Mouse (Mus musculus) intestine, embryonic 16.5 days (tissue): ENCODE data around the gene Sergef. TPM values are rescaled to one million over a fixed set of nuclear protein-coding genes. Genes with fewer than 3 reads are reported as not detected.
"Not testable (repeated sequence)": the region's sequence is repeated elsewhere in the genome, so short reads cannot be mapped to it uniquely, and the experiment has no call there.

Experiments used
- ATAC-seq: fragments of 200-750 bp; cut with Nextera tagmentation; 2 replicates; pipeline ENCODE4 v1.8.0; 2017; ENCODE audit warnings: moderate TSS enrichment, moderate library complexity
- H3K27ac ChIP-seq: fragments of 300-500 bp; sonication (generic); 2 replicates; pipeline ENCODE4 v1.5.1; 2014; ENCODE audit warnings: mild to moderate bottlenecking, low read length
- H3K27me3 ChIP-seq: fragments of 300-500 bp; sonication (generic); replicated peaks from 2 replicates; pipeline ENCODE4 v1.6.1; 2014; ENCODE audit warnings: low read length, control low read depth, mixed read lengths; ENCODE audit not compliant: control insufficient read depth, insufficient read depth
- H3K36me3 ChIP-seq: fragments of 300-500 bp; sonication (generic); 2 replicates; pipeline ENCODE4 v1.6.1; 2014; ENCODE audit warnings: low read length, control low read depth; ENCODE audit not compliant: control insufficient read depth, insufficient read depth
- H3K4me1 ChIP-seq: fragments of 300-500 bp; sonication (generic); 2 replicates; pipeline ENCODE4 v1.6.1; 2014; ENCODE audit warnings: low read length, control low read depth, mixed read lengths; ENCODE audit not compliant: control insufficient read depth, insufficient read depth
- H3K4me2 ChIP-seq: fragments of 300-500 bp; sonication (generic); 2 replicates; pipeline ENCODE4 v1.6.1; 2014; ENCODE audit warnings: low read depth, low read length, control low read depth
- H3K4me3 ChIP-seq: fragments of 300-500 bp; sonication (generic); 2 replicates; pipeline ENCODE4 v1.5.1; 2014; ENCODE audit warnings: mild to moderate bottlenecking, low read length
- H3K9ac ChIP-seq: fragments of 300-500 bp; sonication (generic); 2 replicates; pipeline ENCODE4 v1.6.1; 2014; ENCODE audit warnings: low read depth, low read length
- H3K9me3 ChIP-seq: fragments of 300-500 bp; sonication (generic); 2 replicates; pipeline ENCODE4 v1.6.1; 2016; ENCODE audit warnings: low read length, control low read depth; ENCODE audit not compliant: control insufficient read depth
- WGBS: fragments of 180-500 bp; shearing (Covaris S2); extraction: QIAGEN DNeasy Blood & Tissue Kit; methylation state at CpG from one replicate; pipeline ENCODE4 v1.1.7; 2014; 5-methylcytosine and 5-hydroxymethylcytosine counted together
- polyA plus RNA-seq: library from polyadenylated mRNA; unstranded; fragments of >200 nt; fragmentation: Nextera tagmentation; extraction: Ambion mirVana; gene quantifications from 2 replicates; pipeline ENCODE4 v1.2.1, GENCODE M21; 2015

Gene Sergef
- 14.6 and 14.7 TPM in 2 replicates for polyA plus RNA-seq

DNA sequence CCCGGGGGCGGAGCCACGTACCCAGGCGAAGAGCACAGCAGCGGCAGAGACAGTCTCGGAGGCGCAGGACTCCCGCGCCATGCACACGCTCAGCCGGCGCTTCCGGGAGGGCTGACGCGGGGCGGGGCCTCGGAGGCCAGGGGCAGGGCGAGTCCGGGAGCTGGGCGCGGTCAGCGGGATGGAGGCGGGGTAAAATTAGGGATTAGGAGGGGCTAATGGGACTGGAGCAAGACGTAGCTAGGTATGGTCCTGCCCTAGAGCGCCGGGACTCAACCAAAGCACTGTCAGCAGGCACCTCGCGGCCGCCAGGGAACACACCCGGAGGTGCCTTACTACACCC is at the start of gene Sergef:
Sergef (minus strand) TSS at position 116 of the 340 bp plus-strand sequence.
- Histone ChIP-seq H3K9me3 (no peaks in the 10 kb centered on the region), H3K4me2 (peak within 1 kb of the TSS; percentile 96), H3K36me3 (no peaks in the 10 kb centered on the region), H3K4me3 (peak within 1 kb of the TSS; percentile 83), H3K9ac (peak within 1 kb of the TSS; percentile 84), H3K27ac (peak within 1 kb of the TSS; percentile 27; the same call in 1 of the 2 replicates), H3K4me1 (peaks cover 12% of the 10 kb centered on the region), H3K27me3 (peaks cover 4% of the 10 kb centered on the region; the same call in 1 of the 2 replicates)
- WGBS: under 1% methylated on average over 30 of the region's 30 CpGs
- peak; percentile 98 for ATAC-seq

DNA sequence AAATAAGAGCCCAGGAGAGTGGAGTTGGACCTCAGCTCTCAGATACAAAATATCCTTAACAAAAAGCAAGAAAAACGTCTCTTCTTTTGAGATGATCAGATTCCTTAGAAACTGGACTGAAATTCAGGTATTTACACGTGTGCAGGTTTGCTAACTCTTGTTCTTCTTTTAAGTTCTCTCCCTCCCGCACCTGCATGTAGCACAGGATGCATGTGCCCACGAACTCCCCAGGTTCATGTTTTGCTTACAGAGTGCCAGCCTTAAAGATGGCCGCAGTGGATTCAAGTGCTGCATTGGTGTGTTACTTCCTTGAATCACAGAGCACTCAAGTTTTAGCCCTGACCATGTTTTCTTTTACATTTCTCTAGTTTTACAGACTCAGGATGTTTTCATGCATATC is 47.2 kb upstream of the Sergef start:
- Histone ChIP-seq H3K4me3 (no peak overlapping the region), H3K4me2 (no peak overlapping the region), H3K27ac (no peak overlapping the region), H3K27me3 (no peaks in the 10 kb centered on the region), H3K4me1 (no peaks in the 10 kb centered on the region), H3K9me3 (no peaks in the 10 kb centered on the region), H3K9ac (no peak overlapping the region), H3K36me3 (peaks cover 5% of the 10 kb centered on the region; the same call in 1 of the 2 replicates)
- ATAC-seq: no peak
- WGBS: 82% methylated on average over 5 of the region's 5 CpGs

DNA sequence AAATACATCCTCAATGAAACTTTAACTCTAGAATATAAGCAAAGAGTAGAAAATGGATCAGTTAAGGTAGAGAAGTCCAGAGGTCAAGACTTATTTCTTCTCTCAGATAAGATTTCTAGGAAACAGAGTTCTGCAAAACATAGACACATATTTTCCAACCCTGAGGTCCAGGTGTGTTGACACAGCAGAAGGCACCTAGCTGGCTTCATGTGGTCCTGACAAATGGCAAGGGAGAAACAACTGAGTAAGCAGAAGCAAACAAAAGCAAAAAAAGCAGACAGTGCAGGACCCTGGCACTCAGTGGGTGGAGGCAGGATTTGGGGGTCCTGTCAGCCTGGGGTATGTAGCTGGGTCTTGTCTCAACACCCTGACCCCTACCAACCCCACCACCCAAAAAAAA is 41.1 kb upstream of the Sergef start:
- H3K36me3 ChIP-seq: no peaks in the 10 kb centered on the region
- no peaks in the 10 kb centered on the region for H3K4me1 ChIP-seq
- H3K27me3 ChIP-seq: no peaks in the 10 kb centered on the region
- no peak overlapping the region for H3K4me2 ChIP-seq
- no peak for ATAC-seq
- no peaks in the 10 kb centered on the region for H3K9me3 ChIP-seq
- no peak overlapping the region for H3K9ac ChIP-seq
- H3K4me3 ChIP-seq: no peak overlapping the region
- H3K27ac ChIP-seq: no peak overlapping the region

DNA sequence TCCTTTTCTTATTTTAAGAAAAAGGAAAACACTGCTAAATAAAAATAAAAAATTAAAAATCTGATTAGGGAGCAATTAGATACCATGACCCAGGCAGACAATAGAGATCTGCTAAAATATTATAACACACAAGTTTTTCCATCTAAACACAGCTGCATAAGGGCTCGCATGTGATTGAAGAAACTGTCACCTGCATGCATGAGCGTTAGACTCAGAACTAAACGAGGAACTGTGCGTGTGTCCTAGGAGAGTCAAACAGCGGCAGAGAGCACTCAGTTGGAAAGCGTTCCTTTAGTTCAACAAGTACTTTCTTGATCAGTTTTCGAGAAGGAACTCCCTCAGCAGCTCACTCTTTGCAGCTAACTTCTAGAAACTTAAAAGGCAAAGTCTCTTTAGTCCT is 39.4 kb upstream of the Sergef start:
- WGBS: 80% methylated on average over 7 of the region's 7 CpGs
- not testable (repeated sequence) for H3K9ac ChIP-seq, H3K36me3 ChIP-seq, H3K4me1 ChIP-seq, H3K27ac ChIP-seq, ATAC-seq, H3K9me3 ChIP-seq, H3K4me3 ChIP-seq, H3K27me3 ChIP-seq, H3K4me2 ChIP-seq

DNA sequence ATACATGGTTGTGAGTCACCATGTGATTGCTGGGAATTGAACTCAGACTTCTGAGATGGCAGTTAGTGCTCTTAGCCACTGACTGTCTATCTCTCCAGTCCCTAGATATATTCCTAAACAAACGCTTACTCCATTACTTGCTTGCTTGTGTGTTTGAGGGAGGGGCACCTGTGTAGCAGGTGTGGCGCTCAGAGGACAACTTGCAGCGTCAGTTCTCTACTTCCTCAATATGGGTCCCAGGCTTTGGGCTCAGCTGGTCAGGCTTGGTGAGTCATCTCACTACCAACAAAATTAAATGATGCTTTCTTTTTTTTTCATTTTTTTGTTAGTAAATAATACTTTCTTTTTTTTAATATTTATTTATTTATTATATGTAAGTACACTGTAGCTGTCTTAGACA is 38.8 kb upstream of the Sergef start:
- no peak overlapping the region for H3K4me2 ChIP-seq
- no peaks in the 10 kb centered on the region for H3K9me3 ChIP-seq
- WGBS: 74% methylated on average over 3 of the region's 3 CpGs
- no peaks in the 10 kb centered on the region for H3K36me3 ChIP-seq
- H3K27ac ChIP-seq: no peak overlapping the region
- ATAC-seq: no peak
- H3K4me1 ChIP-seq: no peaks in the 10 kb centered on the region
- H3K9ac ChIP-seq: no peak overlapping the region
- H3K27me3 ChIP-seq: no peaks in the 10 kb centered on the region
- H3K4me3 ChIP-seq: no peak overlapping the region

DNA sequence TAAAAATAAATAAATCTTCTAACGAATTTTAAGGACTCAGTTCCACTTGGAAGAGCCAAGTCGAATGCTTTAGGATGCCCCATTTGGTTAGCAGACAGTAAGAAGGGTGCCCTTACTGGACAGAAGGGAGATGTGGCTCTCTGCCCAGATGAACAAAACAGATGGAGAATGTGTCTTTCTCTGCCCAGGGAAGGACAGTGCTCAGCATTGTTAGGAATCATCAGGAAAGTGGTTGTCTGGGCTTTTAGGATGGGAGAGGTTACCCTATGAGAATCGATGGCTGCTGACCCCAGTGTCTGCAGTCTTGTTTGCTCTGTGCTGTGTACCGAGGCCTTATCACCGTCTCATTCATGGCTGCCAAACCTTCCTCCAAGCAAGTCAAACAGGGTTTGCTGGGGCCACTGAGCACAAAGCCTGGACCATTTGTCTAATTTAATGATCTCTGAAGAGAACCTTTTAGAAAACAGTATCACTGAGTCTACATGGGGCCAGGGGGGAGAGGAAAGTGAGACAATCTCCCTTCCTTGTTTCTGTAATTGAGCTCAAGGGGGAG is 37.3 kb upstream of the Sergef start:
- WGBS: 44% methylated on average over 5 of the region's 5 CpGs
- no peak overlapping the region for H3K4me3 ChIP-seq
- ATAC-seq: no peak
- H3K9ac ChIP-seq: no peak overlapping the region
- no peaks in the 10 kb centered on the region for H3K4me1 ChIP-seq
- no peak overlapping the region for H3K4me2 ChIP-seq
- no peak overlapping the region for H3K27ac ChIP-seq
- H3K9me3 ChIP-seq: no peaks in the 10 kb centered on the region
- H3K27me3 ChIP-seq: no peaks in the 10 kb centered on the region
- no peaks in the 10 kb centered on the region for H3K36me3 ChIP-seq

DNA sequence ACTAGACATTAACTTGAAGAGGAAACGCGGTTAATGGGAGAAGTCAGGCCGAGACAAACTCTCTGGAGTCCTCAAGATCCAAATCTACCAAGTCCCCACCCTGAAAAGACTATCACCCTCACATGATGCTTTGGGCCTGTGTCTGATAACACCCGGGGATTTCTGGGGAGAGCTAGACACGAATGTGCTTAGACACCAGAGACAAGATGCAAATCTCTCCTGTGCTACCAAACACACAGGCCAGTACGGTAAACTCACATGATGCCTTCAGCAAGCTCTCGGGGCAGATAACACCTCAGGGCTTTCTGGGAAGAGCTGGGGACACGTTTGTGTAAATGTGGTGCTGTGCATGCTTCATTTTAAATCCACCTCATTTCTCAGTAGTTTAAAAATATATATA is 36.3 kb upstream of the Sergef start:
- no peaks in the 10 kb centered on the region for H3K36me3 ChIP-seq
- no peaks in the 10 kb centered on the region for H3K9me3 ChIP-seq
- no peak for ATAC-seq
- no peak overlapping the region for H3K27ac ChIP-seq
- H3K4me2 ChIP-seq: no peak overlapping the region
- no peaks in the 10 kb centered on the region for H3K27me3 ChIP-seq
- H3K4me3 ChIP-seq: no peak overlapping the region
- 76% methylated on average over 8 of the region's 8 CpGs for WGBS
- H3K9ac ChIP-seq: no peak overlapping the region
- no peaks in the 10 kb centered on the region for H3K4me1 ChIP-seq

DNA sequence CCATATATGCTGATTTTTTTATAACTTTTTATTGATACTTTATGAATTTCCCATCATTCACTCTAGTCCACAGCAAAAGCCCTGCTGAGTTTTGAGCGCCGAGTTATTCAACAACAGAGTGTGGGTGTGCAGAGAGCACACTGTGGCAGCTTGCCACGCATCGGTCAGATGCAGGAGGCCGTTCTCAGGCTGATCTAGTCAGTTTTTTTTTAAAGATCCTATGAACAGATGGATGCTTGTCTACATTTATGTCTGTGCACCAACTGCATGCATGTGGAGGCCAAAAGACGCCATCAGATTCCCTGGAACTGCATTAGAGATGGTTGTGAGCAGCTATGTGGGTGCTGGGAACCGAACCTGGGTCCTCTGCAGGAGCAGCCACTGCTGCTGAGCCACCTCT is 35.5 kb upstream of the Sergef start:
- Histone ChIP-seq H3K27ac (no peak overlapping the region), H3K9me3 (no peaks in the 10 kb centered on the region), H3K4me3 (no peak overlapping the region), H3K9ac (no peak overlapping the region), H3K27me3 (no peaks in the 10 kb centered on the region), H3K4me2 (no peak overlapping the region), H3K4me1 (no peaks in the 10 kb centered on the region), H3K36me3 (no peaks in the 10 kb centered on the region)
- ATAC-seq: no peak
- WGBS: 91% methylated on average over 7 of the region's 7 CpGs

DNA sequence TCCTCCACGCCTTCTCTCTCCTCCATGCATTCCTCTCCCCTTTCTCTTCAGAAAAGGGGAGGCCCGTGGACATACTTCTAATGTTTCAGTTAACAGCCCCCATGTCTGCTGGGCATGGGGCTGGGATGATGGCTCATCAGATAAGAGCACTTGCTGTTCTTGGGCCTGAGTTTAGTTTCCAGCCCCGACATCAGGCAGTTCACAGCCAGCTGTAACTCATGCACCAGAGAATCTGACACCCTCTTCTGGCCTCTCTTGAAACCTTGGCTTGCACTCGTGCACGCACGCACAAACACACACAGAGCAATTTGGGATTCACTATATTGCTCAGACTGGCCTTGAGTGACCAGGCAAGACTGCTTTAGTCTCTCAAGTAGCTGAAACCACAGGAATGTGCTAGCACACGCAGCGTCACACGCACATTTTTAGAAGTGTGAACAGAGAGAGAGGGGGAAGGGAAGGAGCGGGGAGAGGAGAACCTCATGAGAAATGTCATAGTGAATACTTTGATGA is 32.6 kb upstream of the Sergef start, which contains the start of gene Tph1:
Tph1 (minus strand) TSS at position 378 of the 513 bp plus-strand sequence.
- no peak within 1 kb of the TSS for H3K4me3 ChIP-seq
- H3K36me3 ChIP-seq: no peaks in the 10 kb centered on the region
- H3K27ac ChIP-seq: no peak within 1 kb of the TSS
- ATAC-seq: no peak
- no peak within 1 kb of the TSS for H3K4me2 ChIP-seq
- H3K9me3 ChIP-seq: no peaks in the 10 kb centered on the region
- 41% methylated on average over 10 of the region's 10 CpGs for WGBS
- H3K9ac ChIP-seq: no peak within 1 kb of the TSS
- H3K27me3 ChIP-seq: peaks cover 3% of the 10 kb centered on the region; the same call in 1 of the 2 replicates
- H3K4me1 ChIP-seq: 0 out of 2 replicates have a peak, but pooled peaks cover under 1% of the 10 kb centered on the region

DNA sequence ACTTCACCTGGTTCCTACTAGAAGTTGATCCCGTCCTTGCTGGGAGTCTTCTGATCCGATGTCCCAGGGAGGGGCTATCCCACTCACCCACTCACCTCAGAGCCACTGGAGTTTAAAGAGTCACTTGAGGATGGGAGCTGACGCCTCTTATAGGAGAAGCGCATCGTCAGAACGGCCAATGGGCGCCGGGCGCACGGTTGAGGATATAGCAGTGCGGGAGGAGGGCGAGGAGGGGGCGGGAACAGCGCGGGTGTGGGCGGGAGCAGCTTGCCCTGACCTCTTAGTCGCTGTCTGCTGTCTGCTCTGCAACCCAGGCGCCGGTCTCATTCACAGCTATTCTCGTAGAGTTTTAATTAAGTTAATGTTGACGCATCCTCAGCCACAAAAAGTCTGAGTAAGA is 27.6 kb upstream of the Sergef start:
- peak overlapping the region; percentile 35 for H3K4me2 ChIP-seq
- H3K4me1 ChIP-seq: 0 out of 2 replicates have a peak, but pooled peaks cover 2% of the 10 kb centered on the region
- H3K27ac ChIP-seq: no peak overlapping the region
- no peaks in the 10 kb centered on the region for H3K9me3 ChIP-seq
- no peak overlapping the region for H3K4me3 ChIP-seq
- H3K27me3 ChIP-seq: peaks cover 11% of the 10 kb centered on the region; the same call in 1 of the 2 replicates
- H3K36me3 ChIP-seq: no peaks in the 10 kb centered on the region
- no peak overlapping the region for H3K9ac ChIP-seq
- 1% methylated on average over 21 of the region's 21 CpGs for WGBS
- no peak for ATAC-seq
